ENCODE assay signal across 12 mouse cellular contexts in the genomic region with DNA sequence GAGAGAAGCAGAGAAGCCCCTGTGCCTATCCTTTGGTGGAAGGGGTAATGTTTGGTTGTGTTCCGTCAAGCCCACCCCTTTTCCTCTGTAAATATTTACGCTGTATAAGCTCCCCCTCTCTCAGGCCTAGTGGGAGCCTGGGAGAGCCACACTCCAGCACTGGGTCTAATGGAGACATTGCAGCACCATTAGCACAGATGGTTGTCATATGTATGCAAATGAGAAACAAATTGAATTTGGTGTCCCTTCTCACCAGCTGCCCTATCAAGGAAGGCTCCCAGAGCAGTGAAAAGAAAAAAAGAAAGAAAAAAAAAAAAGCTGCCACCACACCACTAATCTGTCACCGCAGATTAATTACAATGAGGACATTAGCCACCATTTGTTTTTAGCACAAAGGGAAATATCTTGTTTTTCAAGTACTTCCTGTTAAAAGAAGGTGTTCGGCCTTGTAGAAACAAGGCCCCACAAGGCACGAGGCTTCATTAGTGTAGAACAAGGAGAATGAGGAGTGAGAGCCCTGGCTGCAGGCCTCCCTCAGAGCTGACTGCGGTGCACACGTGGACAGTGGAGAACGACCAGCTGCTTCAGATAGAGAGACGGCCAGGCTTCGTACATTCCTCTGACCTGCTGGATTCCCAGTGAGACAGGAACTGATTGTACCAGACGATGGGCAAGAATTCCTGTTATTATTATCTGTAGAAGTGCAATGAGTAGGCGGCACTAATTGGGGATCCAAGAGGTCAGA.
DNase-seq lines count a peak whose midpoint lies in the region; ATAC-seq and TF ChIP-seq lines count a peak whose summit lies in the region.
"Had no signal": no experiment of that assay in that cellular context is flagged by ENCODE, and none has a peak within 500 bp of the region (broad histone marks: within the 10 kb centered on the region; RNA-seq: fewer than 3 reads in every experiment).

No protein-coding gene starts in this region.

- DNase-seq in stomach, postnatal 0 days (ENCODE audit: low spot score): no peak
- no peak for DNase-seq in adrenal gland, adult 8-10 months
- DNase-seq in spleen, postnatal 10 days (ENCODE audit: low spot score in 2 of 2): no peak
- no peak for DNase-seq in kidney, postnatal 25 days
- DNase-seq: adrenal gland, adult 2 months; lung, adult 2 months had no signal

- ATAC-seq in heart, embryonic 12.5 days (ENCODE audit: insufficient number of reproducible peaks, low FRiP score): peak; percentile 63; the same call in 1 of the 2 replicates
- ATAC-seq in heart, embryonic 11.5 days (replicated peaks; ENCODE audit: insufficient number of reproducible peaks, low FRiP score, low TSS enrichment): no peak
- peak; percentile 28; the same call in 1 of the 2 replicates for ATAC-seq in stomach, embryonic 14.5 days (ENCODE audit: insufficient number of reproducible peaks, insufficient read depth, low FRiP score, low read depth)
- no peak for ATAC-seq in stomach, postnatal 0 days (ENCODE audit: low FRiP score, low TSS enrichment)
- ATAC-seq in hindbrain, embryonic 16.5 days: peak; percentile 87

- no peak overlapping the region for H3K4me3 ChIP-seq in heart, embryonic 12.5 days
- no peak overlapping the region for H3K4me3 ChIP-seq in heart, embryonic 11.5 days (ENCODE audit: low read depth, low read length)
- no peak overlapping the region for H3K4me3 ChIP-seq in stomach, embryonic 14.5 days (ENCODE audit: low read depth, low read length)
- no peak overlapping the region for H3K4me3 ChIP-seq in stomach, postnatal 0 days (ENCODE audit: low read depth, low read length)
- H3K4me3 ChIP-seq in hindbrain, embryonic 16.5 days (ENCODE audit: low read length): no peak overlapping the region
- H3K4me3 ChIP-seq: embryonic facial prominence, embryonic 15.5 days; limb, embryonic 12.5 days had no signal

- WGBS in heart, embryonic 12.5 days: 33% methylated on average over 12 of the region's 12 CpGs
- WGBS in heart, embryonic 11.5 days (ENCODE audit: insufficient replicate concordance): 28% methylated on average over 12 of the region's 12 CpGs
- WGBS in stomach, embryonic 14.5 days: 23% methylated on average over 12 of the region's 12 CpGs
- 39% methylated on average over 12 of the region's 12 CpGs for WGBS in stomach, postnatal 0 days
- 26% methylated on average over 12 of the region's 12 CpGs for WGBS in hindbrain, embryonic 16.5 days

- no peak overlapping the region for H3K4me2 ChIP-seq in heart, embryonic 12.5 days
- H3K4me2 ChIP-seq in heart, embryonic 11.5 days: no peak overlapping the region
- H3K4me2 ChIP-seq in stomach, embryonic 14.5 days (replicated peaks; ENCODE audit: low read depth, low read length): no peak overlapping the region
- H3K4me2 ChIP-seq in stomach, postnatal 0 days (replicated peaks; ENCODE audit: low read depth): no peak overlapping the region
- no peak overlapping the region for H3K4me2 ChIP-seq in hindbrain, embryonic 16.5 days (ENCODE audit: low read length)
- H3K4me2 ChIP-seq: embryonic facial prominence, embryonic 15.5 days; limb, embryonic 12.5 days had no signal

- H3K27me3 ChIP-seq in heart, embryonic 12.5 days (replicated peaks): 0 out of 2 replicates have a peak, but pooled peaks cover 6% of the 10 kb centered on the region
- H3K27me3 ChIP-seq in heart, embryonic 11.5 days (ENCODE audit: control insufficient read depth, insufficient read depth, low read length): no peaks in the 10 kb centered on the region
- H3K27me3 ChIP-seq in stomach, embryonic 14.5 days (ENCODE audit: control insufficient read depth, insufficient read depth, low read length): no peaks in the 10 kb centered on the region
- H3K27me3 ChIP-seq in stomach, postnatal 0 days (ENCODE audit: control insufficient read depth, insufficient read depth, low read length): no peaks in the 10 kb centered on the region
- no peaks in the 10 kb centered on the region for H3K27me3 ChIP-seq in hindbrain, embryonic 16.5 days (replicated peaks; ENCODE audit: control insufficient read depth, insufficient read depth, low read length)
- H3K27me3 ChIP-seq: embryonic facial prominence, embryonic 15.5 days; limb, embryonic 12.5 days had no signal

- peaks cover 7% of the 10 kb centered on the region; the same call in 1 of the 2 replicates for H3K4me1 ChIP-seq in heart, embryonic 12.5 days (replicated peaks)
- H3K4me1 ChIP-seq in heart, embryonic 11.5 days (ENCODE audit: control insufficient read depth, insufficient read depth, low read length): no peaks in the 10 kb centered on the region; the same call in 1 of the 2 replicates
- H3K4me1 ChIP-seq in stomach, embryonic 14.5 days (ENCODE audit: control insufficient read depth, insufficient read depth, low read length): no peaks in the 10 kb centered on the region
- no peaks in the 10 kb centered on the region for H3K4me1 ChIP-seq in stomach, postnatal 0 days (replicated peaks; ENCODE audit: control insufficient read depth, insufficient read depth)
- H3K4me1 ChIP-seq in hindbrain, embryonic 16.5 days (ENCODE audit: control insufficient read depth, insufficient read depth, low read depth, low read length): no peaks in the 10 kb centered on the region
- H3K4me1 ChIP-seq: limb, embryonic 12.5 days had no signal

- TF ChIP-seq CTCF in stomach, postnatal 0 days (IDR thresholded peaks at IDR 0.05; ENCODE audit: low read depth): no peak

- no peak overlapping the region for H3K27ac ChIP-seq in heart, embryonic 12.5 days (ENCODE audit: poor library complexity, severe bottlenecking)
- no peak overlapping the region for H3K27ac ChIP-seq in heart, embryonic 11.5 days (ENCODE audit: low read depth, low read length)
- H3K27ac ChIP-seq in stomach, embryonic 14.5 days (ENCODE audit: low read length): no peak overlapping the region
- H3K27ac ChIP-seq in stomach, postnatal 0 days (replicated peaks): no peak overlapping the region
- H3K27ac ChIP-seq in hindbrain, embryonic 16.5 days (ENCODE audit: low read depth, low read length): peak overlapping the region; percentile 40; the same call in 1 of the 2 replicates
- H3K27ac ChIP-seq: embryonic facial prominence, embryonic 15.5 days; limb, embryonic 12.5 days had no signal

- H3K36me3 ChIP-seq in heart, embryonic 12.5 days: no peaks in the 10 kb centered on the region
- H3K36me3 ChIP-seq in heart, embryonic 11.5 days (ENCODE audit: control insufficient read depth, insufficient read depth, low read length): no peaks in the 10 kb centered on the region
- H3K36me3 ChIP-seq in stomach, embryonic 14.5 days (ENCODE audit: control insufficient read depth, insufficient read depth, low read length): no peaks in the 10 kb centered on the region
- no peaks in the 10 kb centered on the region for H3K36me3 ChIP-seq in stomach, postnatal 0 days (ENCODE audit: control insufficient read depth, insufficient read depth, low read length)
- no peaks in the 10 kb centered on the region for H3K36me3 ChIP-seq in hindbrain, embryonic 16.5 days (ENCODE audit: control insufficient read depth, insufficient read depth, low read length)
- H3K36me3 ChIP-seq: embryonic facial prominence, embryonic 15.5 days; limb, embryonic 12.5 days had no signal

- TF ChIP-seq EP300 in stomach, postnatal 0 days (optimal IDR thresholded peaks at IDR 0.05): no peak

- no peak overlapping the region for H3K9ac ChIP-seq in heart, embryonic 12.5 days
- H3K9ac ChIP-seq in heart, embryonic 11.5 days (ENCODE audit: low read depth, low read length): no peak overlapping the region
- no peak overlapping the region for H3K9ac ChIP-seq in stomach, embryonic 14.5 days (replicated peaks; ENCODE audit: low read depth, low read length)
- H3K9ac ChIP-seq in stomach, postnatal 0 days (ENCODE audit: low read length): no peak overlapping the region
- H3K9ac ChIP-seq in hindbrain, embryonic 16.5 days (ENCODE audit: low read depth, low read length): no peak overlapping the region
- H3K9ac ChIP-seq: embryonic facial prominence, embryonic 15.5 days; limb, embryonic 12.5 days had no signal

- no peaks in the 10 kb centered on the region for H3K9me3 ChIP-seq in heart, embryonic 12.5 days (replicated peaks)
- no peaks in the 10 kb centered on the region for H3K9me3 ChIP-seq in heart, embryonic 11.5 days (replicated peaks; ENCODE audit: control insufficient read depth, low read length)
- no peaks in the 10 kb centered on the region for H3K9me3 ChIP-seq in stomach, embryonic 14.5 days (ENCODE audit: control insufficient read depth, low read depth, low read length)
- H3K9me3 ChIP-seq in stomach, postnatal 0 days (ENCODE audit: control insufficient read depth, low read length): no peaks in the 10 kb centered on the region
- H3K9me3 ChIP-seq in hindbrain, embryonic 16.5 days (ENCODE audit: control insufficient read depth, low read length): no peaks in the 10 kb centered on the region
- H3K9me3 ChIP-seq: embryonic facial prominence, embryonic 15.5 days; limb, embryonic 12.5 days had no signal

Comparison
In these comparisons a context has a peak if more than half of its experiments do, and no peak if none do; other contexts are left out.
1. ATAC-seq: peak in heart, embryonic 12.5 days (single experiment), stomach, embryonic 14.5 days (single experiment) and hindbrain, embryonic 16.5 days (single experiment); none in heart, embryonic 11.5 days (single experiment) and stomach, postnatal 0 days (single experiment).